Mouse (Mus musculus) cerebral cortex, adult 2 months (tissue): ENCODE results near the gene 1700015F17Rik.

Experiments used
- WGBS: fragments of 180-500 bp; shearing (Covaris S2); methylation state at CpG from one replicate; pipeline ENCODE4 v1.1.7; 2018; 5-methylcytosine and 5-hydroxymethylcytosine counted together

Gene 1700015F17Rik

DNA sequence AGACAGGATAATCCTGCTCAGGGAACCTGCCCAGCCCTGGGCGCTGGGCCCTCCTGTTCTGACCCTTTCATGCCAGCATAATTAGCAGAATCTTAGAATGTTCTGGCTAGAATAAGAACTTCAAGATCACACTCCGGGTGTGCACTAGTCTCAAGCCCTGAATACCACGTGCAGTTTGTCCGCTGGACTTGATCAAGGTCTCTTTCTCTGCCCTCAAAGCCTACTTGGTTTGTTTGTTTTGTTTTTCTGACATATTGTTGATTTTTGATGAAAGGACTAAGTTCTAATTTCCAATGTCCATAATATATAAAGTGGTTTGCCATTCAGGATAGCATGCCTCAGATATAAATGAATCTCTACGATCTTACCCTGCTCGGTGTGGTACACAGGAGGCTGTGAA lies at the start of gene 1700015F17Rik:
Gene 1700015F17Rik (minus strand): TSS at position 101 of the 400 bp plus-strand sequence.
- WGBS: 90% methylated on average over 6 of the region's 6 CpGs

DNA sequence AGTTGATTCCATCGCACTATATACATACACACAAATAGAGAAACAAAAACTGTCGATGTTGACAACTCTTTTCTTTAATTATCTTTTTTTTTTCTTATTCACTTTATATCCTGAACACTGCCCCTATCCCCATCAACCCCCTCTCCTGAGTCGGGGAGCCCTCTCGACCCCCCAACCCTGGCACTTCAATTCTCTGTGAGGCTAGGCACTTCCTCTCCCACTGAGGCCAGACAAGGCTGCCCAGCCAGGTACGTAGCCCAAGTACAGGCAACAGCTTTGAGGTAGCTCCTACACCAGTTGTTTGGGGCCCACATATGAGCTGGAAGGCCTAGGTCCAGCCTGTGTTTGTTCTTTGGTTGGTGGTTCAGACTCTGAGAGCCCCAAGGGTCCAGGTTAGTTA lies 36.5 kb upstream of the 1700015F17Rik start:
- WGBS: 78% methylated on average over 5 of the region's 5 CpGs

- under 1% methylated on average over 79 of the region's 79 CpGs for WGBS
Measured at GRCm38 (mm10) chr5:5514196-5515076, 35.5 kb upstream of the 1700015F17Rik start, which contains the start of gene Cldn12. Gene Cldn12 (minus strand): TSS chr5:5514958.

DNA sequence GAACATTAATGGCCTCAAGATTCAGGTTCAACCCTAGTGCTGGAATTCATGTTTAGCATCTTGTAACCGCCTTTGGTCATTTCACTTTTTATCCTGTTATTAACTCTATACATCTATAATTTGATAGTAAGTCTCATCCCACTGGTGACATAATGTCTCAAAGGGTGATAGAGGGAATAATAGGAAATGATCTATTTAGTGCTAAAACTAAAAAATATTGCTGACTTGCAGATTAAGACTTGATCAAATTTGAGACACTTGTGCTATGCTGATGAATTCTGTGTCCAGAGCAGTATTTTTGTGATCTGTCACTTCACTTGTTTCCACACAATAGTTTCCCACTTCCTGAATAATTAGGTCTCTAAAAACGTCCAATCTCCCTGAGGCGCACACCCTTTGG lies 32.5 kb upstream of the 1700015F17Rik start:
- 72% methylated on average over 3 of the region's 3 CpGs for WGBS

DNA sequence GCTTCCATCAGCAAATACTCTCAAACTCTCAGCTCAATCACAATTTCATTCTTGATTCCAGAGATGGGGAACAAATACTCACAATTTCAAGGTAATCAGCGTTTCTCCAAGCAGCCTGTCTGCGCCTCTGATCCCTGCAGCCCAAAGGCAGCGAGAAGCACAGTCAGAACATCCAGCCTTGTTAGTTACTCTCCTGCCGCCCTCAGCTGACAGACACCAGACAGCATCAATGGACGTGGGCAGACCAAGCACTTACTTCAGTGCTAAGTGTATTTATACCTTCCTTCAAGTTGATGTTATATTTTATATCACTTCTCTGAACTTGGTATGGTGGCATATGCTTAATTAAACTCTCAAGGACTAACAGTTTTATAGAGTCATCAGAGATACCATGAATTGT lies 32.0 kb upstream of the 1700015F17Rik start:
- 45% methylated on average over 5 of the region's 5 CpGs for WGBS

DNA sequence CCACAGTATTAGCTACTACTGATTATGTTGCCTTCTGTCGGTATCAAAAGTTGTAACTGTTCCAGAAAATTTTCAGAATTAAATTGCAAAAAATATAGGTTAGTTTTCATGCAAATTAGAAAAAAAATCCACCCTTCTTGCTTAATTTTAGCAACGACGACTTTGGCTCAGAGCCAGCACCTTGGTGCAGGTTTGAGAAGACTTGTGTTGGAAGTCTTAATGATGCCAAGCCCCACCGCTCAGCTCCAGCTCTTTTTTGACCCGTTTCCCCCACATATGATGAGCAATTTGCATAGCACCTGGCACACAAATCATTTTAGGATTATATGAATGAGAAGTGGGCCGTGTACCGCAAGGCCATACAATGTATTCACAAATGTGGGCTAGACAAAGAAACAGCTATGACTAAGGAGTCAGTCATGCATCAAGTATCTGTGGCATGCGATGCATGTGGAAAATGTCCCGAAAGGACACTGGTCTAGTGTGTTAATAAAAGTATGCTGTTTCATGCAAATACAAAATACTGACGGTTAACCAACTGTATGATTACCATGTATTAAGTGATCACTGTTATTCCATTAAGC lies 31.5 kb upstream of the 1700015F17Rik start:
- 49% methylated on average over 10 of the region's 10 CpGs for WGBS

- WGBS: 70% methylated on average over 10 of the region's 10 CpGs
Measured at GRCm38 (mm10) chr5:5508231-5508630, 29.3 kb upstream of the 1700015F17Rik start.

GRCm38 (mm10) chr5:5507701-5508225 lies 28.8 kb upstream of the 1700015F17Rik start:
- 45% methylated on average over 20 of the region's 20 CpGs for WGBS

DNA sequence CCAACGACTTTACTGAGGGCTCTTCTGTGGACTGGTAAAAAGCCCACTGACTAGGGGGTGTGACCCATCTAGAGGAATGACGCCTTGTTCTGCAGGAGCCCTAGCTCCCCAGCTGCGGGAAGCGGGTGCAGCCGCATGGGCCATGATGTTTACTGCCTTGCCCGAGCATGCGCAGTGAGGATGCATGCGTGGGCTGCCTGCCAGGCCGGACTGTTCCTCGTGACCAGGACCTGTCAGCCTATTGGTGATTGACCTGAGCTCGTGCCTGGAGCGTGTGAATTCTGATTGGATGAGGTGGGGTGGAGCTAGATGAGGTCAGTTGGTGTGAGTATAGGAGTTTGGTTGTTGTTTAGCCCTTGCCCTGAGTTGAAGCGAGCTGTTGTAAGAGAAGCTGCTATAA lies 25.5 kb upstream of the 1700015F17Rik start:
- 89% methylated on average over 13 of the region's 13 CpGs for WGBS

GRCm38 (mm10) chr5:5503381-5503780 lies 24.4 kb upstream of the 1700015F17Rik start:
- WGBS: 65% methylated on average over 4 of the region's 4 CpGs

GRCm38 (mm10) chr5:5501583-5501982 lies 22.6 kb upstream of the 1700015F17Rik start:
- WGBS: 37% methylated on average over 2 of the region's 2 CpGs

GRCm38 (mm10) chr5:5496393-5496792 lies 17.4 kb upstream of the 1700015F17Rik start:
- WGBS: 55% methylated on average over 3 of the region's 3 CpGs

- WGBS: 90% methylated on average over 4 of the region's 4 CpGs
Measured at GRCm38 (mm10) chr5:5495042-5495441, 16.1 kb upstream of the 1700015F17Rik start.

DNA sequence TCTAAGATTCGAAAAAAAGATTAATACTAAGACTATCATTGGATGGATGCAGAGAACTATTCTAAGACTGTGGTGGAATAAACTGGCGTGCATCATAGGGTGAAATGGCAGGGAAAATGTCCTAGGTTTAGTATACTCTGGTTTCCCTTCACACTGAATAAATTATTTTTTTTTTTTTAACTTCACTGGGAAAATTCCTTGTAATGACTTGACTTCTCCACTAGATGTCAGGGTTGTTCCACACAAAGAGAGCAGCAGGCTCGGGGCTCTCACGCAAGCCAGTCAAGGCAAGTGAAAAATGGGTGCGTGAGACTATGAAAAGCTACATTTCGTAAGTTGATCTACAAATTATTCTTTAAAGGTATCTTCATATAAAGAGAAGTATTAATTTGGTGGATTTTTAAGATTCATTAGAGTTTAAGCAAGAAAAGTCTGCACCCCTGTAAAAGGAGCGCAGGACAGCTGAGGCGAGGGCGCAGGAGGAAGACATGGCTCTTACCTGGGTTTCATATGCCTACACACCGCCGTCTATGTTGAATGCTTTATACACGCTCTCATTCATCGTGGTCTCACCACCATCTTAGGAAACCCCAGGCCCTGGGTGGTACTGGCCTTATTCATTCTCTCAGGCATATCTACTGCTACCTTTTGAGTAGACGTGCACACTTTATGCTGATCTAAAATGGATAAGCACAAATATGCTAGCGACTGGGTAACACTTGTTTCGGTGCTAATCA lies 15.5 kb upstream of the 1700015F17Rik start:
- 44% methylated on average over 16 of the region's 16 CpGs for WGBS

DNA sequence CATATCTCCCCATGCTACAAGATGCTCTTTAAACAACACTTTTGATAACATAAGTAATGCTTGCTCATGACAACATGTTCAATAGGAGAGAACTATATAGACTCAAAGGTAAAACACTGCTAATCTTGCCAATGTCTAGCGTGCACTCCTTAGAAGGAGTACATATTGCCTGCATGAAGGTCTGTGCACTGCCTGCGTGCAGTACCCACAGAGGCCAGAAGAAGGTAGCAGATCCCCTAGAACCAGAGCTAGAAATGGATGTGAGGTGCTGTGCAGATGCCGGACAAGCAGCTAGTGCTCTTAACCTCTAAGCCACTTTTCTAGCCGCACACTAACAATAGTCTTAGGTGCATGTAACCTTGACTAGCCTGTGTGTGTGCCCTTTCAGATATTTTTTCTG lies 13.2 kb upstream of the 1700015F17Rik start:
- WGBS: 98% methylated on average over 4 of the region's 4 CpGs

GRCm38 (mm10) chr5:5486071-5486470 lies 7.1 kb upstream of the 1700015F17Rik start:
- WGBS: 69% methylated on average over 3 of the region's 3 CpGs

DNA sequence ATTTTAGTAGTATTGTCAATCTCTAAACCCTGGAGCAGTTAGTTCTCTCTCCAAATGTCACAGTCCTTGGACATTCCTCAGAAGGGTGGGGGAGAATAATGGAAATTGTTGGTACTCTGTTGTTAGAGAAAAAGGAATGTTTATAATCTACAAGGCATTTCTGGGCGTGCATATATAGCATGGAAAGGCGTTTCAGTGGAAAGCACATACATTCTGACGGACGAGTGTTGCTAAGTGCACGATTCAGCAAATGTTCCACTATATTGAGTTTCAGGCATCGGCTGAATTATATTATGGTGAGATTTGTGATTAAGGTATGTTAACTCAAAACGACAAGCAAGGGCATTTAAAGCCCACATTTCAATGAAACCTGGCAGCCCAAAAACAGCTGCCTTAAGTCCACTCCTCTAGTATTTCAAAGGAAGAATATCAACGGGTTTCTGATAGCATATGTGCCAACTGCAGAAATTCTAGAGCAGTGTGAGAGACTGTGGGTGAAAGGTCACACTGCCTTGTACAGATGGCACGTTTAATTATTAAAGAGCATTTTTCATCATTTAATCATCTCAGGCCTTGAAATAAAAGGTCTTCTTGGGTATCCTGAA lies 4.4 kb upstream of the 1700015F17Rik start:
- 75% methylated on average over 9 of the region's 9 CpGs for WGBS

GRCm38 (mm10) chr5:5481662-5482061 lies 2.7 kb upstream of the 1700015F17Rik start:
- 6% methylated on average over 1 of the region's 1 CpGs for WGBS

GRCm38 (mm10) chr5:5476133-5476532 lies 2.8 kb downstream of the 1700015F17Rik start:
- 86% methylated on average over 4 of the region's 4 CpGs for WGBS

DNA sequence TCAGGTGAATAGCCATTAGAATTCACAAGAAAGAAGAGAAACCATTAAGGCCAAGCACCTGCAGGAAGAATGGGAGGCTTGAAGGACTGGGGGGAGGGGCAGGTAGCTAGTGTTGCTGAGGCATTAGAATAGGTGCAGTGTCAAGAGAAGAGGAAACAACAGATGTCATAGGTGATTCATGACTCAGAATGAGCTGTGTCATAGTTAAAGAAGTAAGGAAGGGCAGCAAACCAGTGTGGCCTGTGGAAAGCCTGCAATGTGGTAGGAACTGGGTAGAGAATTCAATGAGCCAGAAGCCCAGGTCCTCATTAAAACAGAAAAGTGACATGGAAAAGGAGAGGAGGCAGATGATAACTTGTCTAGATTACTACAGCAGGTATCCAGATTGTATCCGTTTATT lies 13.7 kb downstream of the 1700015F17Rik start:
- 90% methylated on average over 1 of the region's 1 CpGs for WGBS

DNA sequence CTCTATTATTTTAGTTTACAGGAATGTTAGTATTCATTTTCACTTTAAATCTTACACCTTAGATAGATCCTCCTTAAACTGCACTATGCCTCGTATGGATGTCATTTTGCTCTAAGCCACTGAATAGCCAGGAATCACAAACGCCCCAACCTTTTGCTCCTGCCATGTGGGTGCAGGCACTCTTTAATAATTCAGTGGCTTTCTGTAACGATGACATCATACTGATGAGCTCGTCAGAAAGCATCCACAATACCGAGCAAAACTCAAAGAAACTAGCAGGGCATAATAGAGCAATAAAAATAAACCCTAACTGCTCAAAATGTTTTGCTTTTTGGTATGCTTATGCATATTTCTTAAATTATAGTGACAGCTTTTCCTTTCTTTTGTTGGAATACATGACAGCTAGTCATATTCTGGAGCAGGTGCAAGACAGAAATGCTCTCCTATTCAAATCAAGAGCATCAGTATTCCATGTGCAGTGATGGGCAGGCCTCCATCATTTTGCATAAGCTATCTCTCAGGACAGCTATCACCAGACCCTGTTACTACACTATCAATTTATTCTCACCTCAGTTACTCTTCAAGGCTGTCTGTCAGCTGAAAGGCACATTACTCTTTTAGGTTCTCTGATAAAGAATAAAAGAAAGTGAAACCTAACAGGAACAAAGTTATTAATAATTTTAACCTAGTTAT lies 47.1 kb downstream of the 1700015F17Rik start:
- 40% methylated on average over 5 of the region's 5 CpGs for WGBS
